Mouse (Mus musculus) forebrain, embryonic 11.5 days (tissue): ENCODE data around the gene B3gnt9. TPM values are rescaled to one million over a fixed set of nuclear protein-coding genes. Genes with fewer than 3 reads are reported as not detected.
"Not testable (repeated sequence)": the region's sequence is repeated elsewhere in the genome, so short reads cannot be mapped to it uniquely, and the experiment has no call there.

Source experiments
- ATAC-seq: fragments of 200-750 bp; cut with Nextera tagmentation; replicated peaks from 2 replicates; pipeline ENCODE4 v1.8.0; 2017; ENCODE audit warnings: moderate TSS enrichment; ENCODE audit not compliant: low FRiP score
- DNase-seq: peaks from one replicate; pipeline ENCODE4 v3.0.0-alpha.2; 2017; ENCODE audit warnings: low spot score
- H3K27ac ChIP-seq: fragments of 300-500 bp; sonication (generic); 2 replicates; pipeline ENCODE4 v1.5.1; 2014; ENCODE audit warnings: low read depth, low read length
- H3K27me3 ChIP-seq: fragments of 300-500 bp; sonication (generic); 2 replicates; pipeline ENCODE4 v1.6.1; 2014; ENCODE audit warnings: mild to moderate bottlenecking, low read length, mixed read lengths; ENCODE audit not compliant: control insufficient read depth, insufficient read depth
- H3K36me3 ChIP-seq: fragments of 300-500 bp; sonication (generic); 2 replicates; pipeline ENCODE4 v1.6.1; 2014; ENCODE audit warnings: mild to moderate bottlenecking, low read length, moderate library complexity, mixed read lengths; ENCODE audit not compliant: control insufficient read depth, insufficient read depth
- H3K4me1 ChIP-seq: fragments of 300-500 bp; sonication (generic); replicated peaks from 2 replicates; pipeline ENCODE4 v1.6.1; 2014; ENCODE audit warnings: low read length, mixed read lengths; ENCODE audit not compliant: control insufficient read depth, insufficient read depth
- H3K4me2 ChIP-seq: fragments of 300-500 bp; sonication (generic); 2 replicates; pipeline ENCODE4 v1.6.1; 2014; ENCODE audit warnings: low read depth, mild to moderate bottlenecking, low read length, moderate library complexity, mixed read lengths; ENCODE audit not compliant: severe bottlenecking
- H3K4me3 ChIP-seq: fragments of 300-500 bp; sonication (generic); 2 replicates; pipeline ENCODE4 v1.5.1; 2014; ENCODE audit warnings: low read depth, low read length
- H3K9ac ChIP-seq: fragments of 300-500 bp; sonication (generic); 2 replicates; pipeline ENCODE4 v1.6.1; 2014; ENCODE audit warnings: low read length
- H3K9me3 ChIP-seq: fragments of 300-500 bp; sonication (generic); 2 replicates; pipeline ENCODE4 v1.6.1; 2016; ENCODE audit warnings: low read length, mixed read lengths; ENCODE audit not compliant: control insufficient read depth
- WGBS: fragments of 180-500 bp; shearing (Covaris S2); extraction: QIAGEN DNeasy Blood & Tissue Kit; methylation state at CpG from one replicate; pipeline ENCODE4 v1.1.7; 2014; 5-methylcytosine and 5-hydroxymethylcytosine counted together
- polyA plus RNA-seq: library from polyadenylated mRNA; unstranded; fragments of >200 nt; fragmentation: Nextera tagmentation; extraction: Ambion mirVana; gene quantifications from 2 replicates; pipeline ENCODE4 v1.2.1, GENCODE M21; 2014

B3gnt9 gene
- polyA plus RNA-seq, 1 experiment from 2014 or later, result 2.9 TPM

GRCm38 (mm10) chr8:105241016-105241415, 13.9 kb downstream of the B3gnt9 start:
- 97% methylated on average over 7 of the region's 7 CpGs for WGBS
- H3K27ac ChIP-seq, result no peak overlapping the region
- ATAC-seq (no peak), DNase-seq (no peak)
- peaks cover 2% of the 10 kb centered on the region; the same call in 1 of the 2 replicates for H3K36me3 ChIP-seq
- H3K9ac ChIP-seq, result no peak overlapping the region
- H3K4me1 ChIP-seq, result no peaks in the 10 kb centered on the region
- H3K4me3 ChIP-seq, result no peak overlapping the region
- no peaks in the 10 kb centered on the region for H3K9me3 ChIP-seq
- H3K4me2 ChIP-seq, result no peak overlapping the region
- H3K27me3 ChIP-seq, result no peaks in the 10 kb centered on the region

DNA sequence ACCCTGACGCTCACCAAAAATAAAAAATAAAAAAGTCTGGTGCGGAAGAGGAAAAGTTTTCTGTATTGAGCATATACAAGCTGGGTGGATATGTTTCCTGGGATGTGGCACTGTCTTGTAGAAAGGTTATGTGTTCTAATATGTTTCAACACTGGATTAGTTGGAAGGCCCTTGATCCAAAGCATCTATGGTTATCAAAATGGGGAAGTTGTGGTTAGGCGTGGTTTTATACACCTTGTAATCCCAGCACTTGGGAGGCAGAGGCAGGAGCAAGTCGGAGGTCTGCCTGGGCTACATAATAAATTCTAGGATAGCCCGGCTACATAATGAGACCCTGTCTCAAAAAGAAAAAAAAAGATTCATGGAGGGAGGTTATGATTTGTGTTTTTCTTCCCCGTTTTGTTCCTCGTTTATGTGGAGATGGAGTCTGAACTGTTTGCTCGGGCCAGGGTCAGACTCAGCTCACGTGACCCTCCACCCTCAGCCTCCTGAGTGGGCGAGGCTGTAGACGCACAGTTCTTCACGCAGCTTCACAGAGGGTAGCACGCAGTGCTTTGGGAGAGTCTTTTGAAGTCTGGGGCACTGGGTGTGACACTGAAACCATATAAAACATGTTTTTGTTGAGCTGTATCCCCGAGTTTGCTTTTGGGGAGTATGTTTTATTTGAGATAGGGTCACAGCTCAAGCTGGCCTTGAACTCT, 17.4 kb downstream of the B3gnt9 start:
- Histone ChIP-seq H3K36me3 (peaks cover 2% of the 10 kb centered on the region; the same call in 1 of the 2 replicates), H3K27ac (no peak overlapping the region), H3K27me3 (no peaks in the 10 kb centered on the region), H3K4me3 (no peak overlapping the region), H3K9me3 (no peaks in the 10 kb centered on the region), H3K9ac (no peak overlapping the region), H3K4me1 (no peaks in the 10 kb centered on the region), H3K4me2 (no peak overlapping the region)
- 93% methylated on average over 14 of the region's 14 CpGs for WGBS
- ATAC-seq (no peak), DNase-seq (no peak)

- H3K36me3 ChIP-seq, result no peaks in the 10 kb centered on the region; the same call in 1 of the 2 replicates
- DNase-seq (no peak), ATAC-seq (no peak)
Observed at GRCm38 (mm10) chr8:105235206-105235605, 19.7 kb downstream of the B3gnt9 start.

DNA sequence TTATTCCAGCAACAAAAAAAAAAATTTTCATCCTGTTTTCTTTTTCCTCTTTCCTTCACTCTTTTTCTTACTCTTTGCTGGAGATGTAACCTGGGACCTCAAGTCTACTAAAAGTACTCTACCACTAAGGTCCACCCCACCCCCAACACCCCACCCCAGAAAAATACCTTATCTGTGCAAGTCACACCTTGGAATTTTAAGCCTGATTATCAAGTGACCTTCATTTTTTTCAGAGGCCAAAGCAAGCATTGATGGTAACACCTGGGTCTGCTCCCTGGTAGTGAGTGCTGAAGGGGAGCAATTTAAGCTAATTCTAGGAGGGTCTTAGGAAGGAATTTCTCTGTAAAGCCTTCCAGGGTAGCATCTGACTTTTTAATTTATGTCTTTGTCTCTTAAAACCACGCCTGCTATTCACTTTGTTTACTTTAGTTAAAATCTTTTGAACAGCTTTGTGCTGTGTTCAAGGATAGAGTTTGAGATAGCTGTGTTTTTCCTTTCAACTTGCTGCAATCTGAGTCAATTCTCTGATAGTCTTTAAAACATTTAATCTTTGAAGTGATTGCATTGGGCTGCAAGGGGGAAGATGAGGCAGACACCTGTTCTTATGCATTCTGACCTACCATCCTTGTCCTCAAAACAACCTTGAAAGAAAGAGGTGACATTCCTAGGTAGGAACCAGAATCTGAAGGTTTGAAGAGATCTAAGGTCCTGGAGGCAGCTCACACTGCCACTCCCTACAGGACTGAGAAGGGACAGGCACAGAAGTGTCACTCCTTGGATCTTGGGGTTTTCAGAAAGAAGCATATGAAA, 21.6 kb downstream of the B3gnt9 start:
- Histone ChIP-seq H3K4me3 (no peak overlapping the region), H3K9ac (no peak overlapping the region), H3K9me3 (no peaks in the 10 kb centered on the region), H3K4me1 (no peaks in the 10 kb centered on the region), H3K36me3 (no peaks in the 10 kb centered on the region), H3K4me2 (no peak overlapping the region), H3K27me3 (no peaks in the 10 kb centered on the region), H3K27ac (no peak overlapping the region)
- DNase-seq, result no peak
- 70% methylated on average over 1 of the region's 1 CpGs for WGBS
- ATAC-seq, result no peak

More at GRCm38 (mm10) chr8:105235206-105235605, 19.7 kb downstream of the B3gnt9 start:
- no peak overlapping the region for H3K9ac ChIP-seq
- H3K4me1 ChIP-seq, result no peaks in the 10 kb centered on the region
- no peaks in the 10 kb centered on the region for H3K9me3 ChIP-seq
- no peak overlapping the region for H3K27ac ChIP-seq
- 82% methylated on average over 1 of the region's 1 CpGs for WGBS
- H3K4me3 ChIP-seq, result no peak overlapping the region
- H3K4me2 ChIP-seq, result no peak overlapping the region
- no peaks in the 10 kb centered on the region for H3K27me3 ChIP-seq

GRCm38 (mm10) chr8:105232321-105232693, 22.6 kb downstream of the B3gnt9 start:
- 95% methylated on average over 4 of the region's 4 CpGs for WGBS

DNA sequence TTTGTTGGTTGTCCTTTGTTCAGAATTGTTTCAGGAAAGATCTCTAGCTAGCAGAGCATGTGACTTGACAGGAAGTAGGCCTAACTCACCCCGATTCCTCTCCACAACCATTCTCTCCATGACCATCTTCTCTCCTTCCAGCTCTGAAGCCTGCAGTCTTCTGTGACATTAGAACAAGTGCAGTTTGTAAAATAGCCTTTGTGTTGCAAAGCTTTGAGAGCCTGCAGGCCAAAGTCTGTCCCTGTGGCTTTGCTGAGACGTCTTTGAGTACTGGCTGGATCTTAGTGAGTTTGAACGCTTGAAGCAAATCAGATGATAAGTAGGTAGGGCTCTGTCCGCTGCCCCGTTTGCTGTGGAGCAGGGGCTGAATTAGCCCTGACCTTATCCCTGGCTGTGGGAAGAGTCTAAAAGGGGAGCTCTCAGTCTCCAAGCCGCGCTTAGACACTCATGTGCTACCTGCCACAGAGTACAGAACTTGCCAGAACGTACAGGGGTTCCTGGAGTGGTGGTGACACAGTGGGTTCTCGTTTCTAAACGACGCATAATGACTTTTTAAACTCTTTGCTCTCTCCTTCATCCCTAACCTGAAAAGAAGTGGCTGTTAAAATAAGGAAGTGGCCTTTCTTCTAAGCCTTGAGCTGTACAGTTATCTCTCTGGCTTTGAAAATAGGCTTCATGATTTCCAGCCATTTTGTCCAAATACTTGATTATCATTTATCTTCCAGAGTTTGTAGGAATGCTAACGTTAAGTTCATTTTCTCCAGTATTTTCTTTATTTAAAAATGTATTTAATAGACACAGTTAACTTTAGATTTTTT, 23.2 kb downstream of the B3gnt9 start:
- Histone ChIP-seq H3K4me3 (no peak overlapping the region), H3K27ac (no peak overlapping the region), H3K9ac (no peak overlapping the region), H3K9me3 (no peaks in the 10 kb centered on the region), H3K27me3 (no peaks in the 10 kb centered on the region), H3K36me3 (no peaks in the 10 kb centered on the region), H3K4me2 (no peak overlapping the region), H3K4me1 (no peaks in the 10 kb centered on the region)
- ATAC-seq, result no peak
- DNase-seq, result no peak
- WGBS, result 87% methylated on average over 12 of the region's 12 CpGs

More at GRCm38 (mm10) chr8:105232321-105232693, 22.6 kb downstream of the B3gnt9 start:
- not testable (repeated sequence) for H3K9ac ChIP-seq, H3K27ac ChIP-seq, H3K36me3 ChIP-seq, ATAC-seq, H3K4me2 ChIP-seq, H3K9me3 ChIP-seq, H3K4me1 ChIP-seq, H3K27me3 ChIP-seq, DNase-seq, H3K4me3 ChIP-seq

GRCm38 (mm10) chr8:105225917-105226316, 29.0 kb downstream of the B3gnt9 start:
- ATAC-seq (no peak), DNase-seq (no peak)
- Histone ChIP-seq H3K27me3 (no peaks in the 10 kb centered on the region), H3K36me3 (no peaks in the 10 kb centered on the region), H3K4me2 (peak overlapping the region; percentile 85), H3K9me3 (no peaks in the 10 kb centered on the region), H3K27ac (no peak overlapping the region), H3K4me1 (peaks cover 5% of the 10 kb centered on the region), H3K9ac (peak overlapping the region; percentile 89), H3K4me3 (peak overlapping the region; percentile 91)
- 38% methylated on average over 6 of the region's 6 CpGs for WGBS

DNA sequence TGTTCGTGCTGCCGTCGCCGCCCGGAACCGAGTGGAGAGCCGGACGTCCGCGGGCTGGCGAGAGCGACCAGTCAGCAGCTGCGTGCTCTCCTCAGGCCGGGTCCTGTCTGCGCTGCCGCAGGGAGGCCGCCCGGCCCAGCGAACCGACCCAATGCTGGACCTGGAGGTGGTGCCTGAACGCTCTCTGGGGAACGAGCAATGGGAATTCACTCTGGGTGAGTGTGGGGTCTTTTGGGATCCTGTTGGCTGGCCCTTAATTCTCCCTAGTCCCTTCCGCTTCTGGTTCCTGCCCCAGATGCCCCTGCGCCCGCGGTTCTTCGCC, 29.7 kb downstream of the B3gnt9 start:
- H3K4me2 ChIP-seq, result peak overlapping the region; percentile 85
- H3K4me3 ChIP-seq, result peak overlapping the region; percentile 91
- peak overlapping the region; percentile 89 for H3K9ac ChIP-seq
- WGBS, result under 1% methylated on average over 27 of the region's 27 CpGs
- 0 out of 2 replicates have a peak overlapping the region, but pooled peaks have one; percentile 46 for H3K27ac ChIP-seq
- ATAC-seq (no peak), DNase-seq (no peak)
- H3K4me1 ChIP-seq, result peaks cover 5% of the 10 kb centered on the region
- no peaks in the 10 kb centered on the region for H3K36me3 ChIP-seq
- H3K9me3 ChIP-seq, result no peaks in the 10 kb centered on the region
- H3K27me3 ChIP-seq, result no peaks in the 10 kb centered on the region
